Mouse (Mus musculus) cerebellum, adult (tissue): ENCODE measurements around the gene Odf3l2.

Source experiments
- ATAC-seq: cut with Nextera tagmentation; 2 replicates; pipeline ENCODE4 v1.9.2; 2017; ENCODE audit warnings: mild to moderate bottlenecking, moderate library complexity, mixed read lengths; ENCODE audit not compliant: insufficient number of reproducible peaks, low FRiP score, low TSS enrichment

The Odf3l2 gene

DNA sequence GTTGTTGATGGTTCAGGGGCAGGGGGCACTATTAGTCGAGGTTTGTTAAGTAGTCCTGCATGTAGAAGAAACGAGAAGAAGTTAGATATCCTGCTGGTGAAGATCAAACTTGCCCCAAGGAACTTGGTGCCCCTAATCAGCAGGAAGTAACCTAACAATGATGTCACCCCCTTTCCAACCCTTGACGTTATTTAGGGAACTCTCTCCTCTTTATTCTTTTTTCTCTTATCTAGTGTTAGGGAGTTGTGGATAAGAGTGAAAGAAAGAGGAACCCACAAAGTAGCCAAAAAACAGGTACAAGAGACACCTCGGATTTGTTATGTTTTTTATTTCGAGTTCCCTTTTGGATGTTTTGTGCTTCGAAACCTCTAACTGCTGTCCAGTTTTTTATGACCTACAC, 51.4 kb downstream of the Odf3l2 start:
- no peak for ATAC-seq

DNA sequence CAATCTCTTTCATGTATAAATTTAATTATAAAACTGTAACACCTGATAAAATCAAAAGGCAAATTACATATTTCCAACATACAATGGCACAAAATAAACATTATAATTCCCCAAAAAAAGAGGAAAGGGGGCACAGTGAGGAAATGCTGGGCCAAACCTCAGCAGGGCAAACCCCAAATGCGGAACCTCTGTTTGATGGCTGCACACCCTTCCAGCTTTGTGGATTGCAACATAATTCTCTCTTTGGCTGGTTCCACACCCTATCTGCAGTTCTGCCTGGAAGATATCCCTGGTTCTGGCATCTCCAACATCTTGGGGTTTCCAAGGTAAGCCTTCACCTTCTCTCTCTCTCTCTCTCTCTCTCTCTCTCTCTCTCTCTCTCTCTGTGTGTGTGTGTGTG, 54.8 kb downstream of the Odf3l2 start:
- ATAC-seq, result no peak
